In genomic region chr5:44163318-44163717, GRCm38 (mm10) we compare ENCODE assay signal across 20 mouse cellular contexts.
A peak's percentile ranks its signal among the peaks of the same experiment; 100 is the strongest.
DNase-seq lines count a peak whose midpoint lies in the region; ATAC-seq and TF ChIP-seq lines count a peak whose summit lies in the region.
"Had no signal": no experiment of that assay in that cellular context is flagged by ENCODE, and none has a peak within 500 bp of the region (broad histone marks: within the 10 kb centered on the region; RNA-seq: fewer than 3 reads in every experiment).

No protein-coding gene starts in this region.

- H3K4me2 ChIP-seq in liver, postnatal 0 days (ENCODE audit: low read depth, low read length): no peak overlapping the region
- no peak overlapping the region for H3K4me2 ChIP-seq in liver, embryonic 11.5 days
- H3K4me2 ChIP-seq: embryonic facial prominence, embryonic 12.5 days; heart, embryonic 11.5 days; midbrain, embryonic 12.5 days had no signal

- no peaks in the 10 kb centered on the region for H3K36me3 ChIP-seq in heart, adult 2 months (ENCODE audit: control insufficient read depth, insufficient read depth, low read length)
- no peaks in the 10 kb centered on the region for H3K36me3 ChIP-seq in liver, postnatal 0 days (replicated peaks; ENCODE audit: insufficient read depth, low read length)
- no peaks in the 10 kb centered on the region for H3K36me3 ChIP-seq in liver, embryonic 11.5 days (ENCODE audit: control insufficient read depth, insufficient read depth, low read length)
- H3K36me3 ChIP-seq: embryonic facial prominence, embryonic 12.5 days; hindbrain, embryonic 10.5 days; midbrain, embryonic 12.5 days had no signal

- H3K4me1 ChIP-seq in heart, adult 2 months (ENCODE audit: control insufficient read depth, insufficient read depth, low read length): no peaks in the 10 kb centered on the region
- H3K4me1 ChIP-seq in liver, postnatal 0 days (ENCODE audit: insufficient read depth): no peaks in the 10 kb centered on the region
- no peaks in the 10 kb centered on the region for H3K4me1 ChIP-seq in liver, embryonic 11.5 days (replicated peaks; ENCODE audit: control insufficient read depth, insufficient read depth, low read length)
- H3K4me1 ChIP-seq: embryonic facial prominence, embryonic 12.5 days; midbrain, embryonic 12.5 days had no signal

- no peaks in the 10 kb centered on the region for H3K79me2 ChIP-seq in heart, adult 2 months (replicated peaks; ENCODE audit: control insufficient read depth, insufficient read depth, low read length)

- no peak overlapping the region for H3K9ac ChIP-seq in heart, adult 2 months (ENCODE audit: low read depth, low read length)
- H3K9ac ChIP-seq in liver, postnatal 0 days (replicated peaks): no peak overlapping the region
- no peak overlapping the region for H3K9ac ChIP-seq in liver, embryonic 11.5 days (ENCODE audit: low read depth, low read length)
- H3K9ac ChIP-seq: embryonic facial prominence, embryonic 12.5 days; liver, embryonic 14.5 days; midbrain, embryonic 12.5 days had no signal

- DNase-seq in heart, adult 2 months: no peak
- no peak for DNase-seq in heart, postnatal 25 days (ENCODE audit: low spot score)
- DNase-seq in liver, postnatal 0 days: no peak
- DNase-seq in liver, embryonic 11.5 days (ENCODE audit: low spot score): no peak
- DNase-seq in A20 (ENCODE audit: low read depth, low spot score) (peak; percentile 19), Patski (ENCODE audit: low read depth, low spot score) (no peak)
- no peak for DNase-seq in cerebellum, postnatal 14 days
- DNase-seq in cerebellum, adult 11 months: no peak
- DNase-seq: adrenal gland, postnatal 25 days; cerebellum, adult 18-20 months; kidney, adult 18-20 months; kidney, postnatal 10 days; lung, postnatal 10 days; right cerebral cortex, postnatal 14 days; thymus, postnatal 25 days had no signal

- intact Hi-C loops in heart, adult 2 months (cut with DNase I): no loop called here
- intact Hi-C loops in heart, postnatal 25 days (cut with DNase I): no loop called here

- no peak for TF ChIP-seq POLR2A in heart, adult 2 months (IDR thresholded peaks at IDR 0.05; ENCODE audit: insufficient read depth, low read depth, low read length)

- WGBS in heart, adult 2 months: 96% methylated on average over 3 of the region's 3 CpGs
- 91% methylated on average over 3 of the region's 3 CpGs for WGBS in liver, postnatal 0 days (ENCODE audit: insufficient replicate concordance)
- WGBS in liver, embryonic 11.5 days: 93% methylated on average over 3 of the region's 3 CpGs

- in situ Hi-C loops in Patski (cut with MboI; ENCODE audit: low pct_unique_long_range_greater_than_20kb): no loop called here

- no peak overlapping the region for H3K27ac ChIP-seq in heart, adult 2 months
- H3K27ac ChIP-seq in liver, postnatal 0 days (ENCODE audit: low read depth): no peak overlapping the region
- no peak overlapping the region for H3K27ac ChIP-seq in liver, embryonic 11.5 days (ENCODE audit: low read depth, low read length)
- H3K27ac ChIP-seq: embryonic facial prominence, embryonic 12.5 days; hindbrain, embryonic 10.5 days; liver, embryonic 14.5 days; midbrain, embryonic 12.5 days had no signal

- H3K4me3 ChIP-seq in heart, adult 2 months: no peak overlapping the region
- no peak overlapping the region for H3K4me3 ChIP-seq in liver, postnatal 0 days (ENCODE audit: low read depth, low read length)
- no peak overlapping the region for H3K4me3 ChIP-seq in liver, embryonic 11.5 days (ENCODE audit: low read depth, low read length)
- H3K4me3 ChIP-seq: embryonic facial prominence, embryonic 12.5 days; hindbrain, embryonic 10.5 days; midbrain, embryonic 12.5 days had no signal

- H3K27me3 ChIP-seq in heart, adult 2 months (ENCODE audit: control insufficient read depth, insufficient read depth, low read length): no peaks in the 10 kb centered on the region
- no peaks in the 10 kb centered on the region for H3K27me3 ChIP-seq in liver, postnatal 0 days (ENCODE audit: insufficient read depth, low read length)
- no peaks in the 10 kb centered on the region for H3K27me3 ChIP-seq in liver, embryonic 11.5 days (replicated peaks; ENCODE audit: control insufficient read depth, insufficient read depth, low read length)
- no peaks in the 10 kb centered on the region for H3K27me3 ChIP-seq in Patski
- H3K27me3 ChIP-seq: embryonic facial prominence, embryonic 12.5 days; midbrain, embryonic 12.5 days had no signal

- POLR2A ChIA-PET in Patski (lab: Charles Lee): no interaction called here

- TF ChIP-seq EP300 in heart, adult 2 months (IDR thresholded peaks at IDR 0.05; ENCODE audit: insufficient read depth, low read depth, low read length): no peak
- TF ChIP-seq EP300 in liver, postnatal 0 days (IDR thresholded peaks at IDR 0.05; ENCODE audit: low read depth): no peak

- CTCF ChIA-PET in Patski (lab: Charles Lee): interaction anchor here (1.1 to 1.6 kb wide), 4 partner anchors 8 to 70 kb away, joined by 3 to 5 read pairs (median 3); no protein-coding TSS in a partner anchor

- TF ChIP-seq CTCF in heart, adult 2 months (IDR thresholded peaks at IDR 0.05): peak; percentile 30
- TF ChIP-seq CTCF in liver, postnatal 0 days (IDR thresholded peaks at IDR 0.05; ENCODE audit: low read depth): peak; percentile 36
- TF ChIP-seq CTCF in Patski (IDR thresholded peaks at IDR 0.05): peak; percentile 19

- H3K9me3 ChIP-seq in liver, postnatal 0 days (ENCODE audit: low read length): no peaks in the 10 kb centered on the region
- H3K9me3 ChIP-seq in liver, embryonic 11.5 days (ENCODE audit: control insufficient read depth, low read length): no peaks in the 10 kb centered on the region
- H3K9me3 ChIP-seq: embryonic facial prominence, embryonic 12.5 days; hindbrain, embryonic 10.5 days; midbrain, embryonic 12.5 days had no signal

- ATAC-seq in liver, postnatal 0 days: no peak
- no peak for ATAC-seq in liver, embryonic 11.5 days (replicated peaks; ENCODE audit: low FRiP score)
- no peak for ATAC-seq in Patski
